Mouse (Mus musculus): ENCODE measurements around the gene Btn1a1. TPM values are rescaled to one million over a fixed set of nuclear protein-coding genes. Genes with fewer than 3 reads are reported as not detected.

The Btn1a1 gene
- total RNA-seq, 2 experiments from 2014 or later, result not detected

GRCm38 (mm10) chr13:23427401-23427910 is 38.2 kb downstream of the Btn1a1 start:
- no peak for DNase-seq
- intact Hi-C loops (cut with DNase I), result loop anchor here (5.0 kb wide), 1 partner anchor 315 kb away; no protein-coding TSS in a partner anchor

- no peak for DNase-seq
- intact Hi-C loops (cut with DNase I), result loop anchor here (5.0 kb wide), 1 partner anchor 315 kb away; no protein-coding TSS in a partner anchor
Observed at GRCm38 (mm10) chr13:23426922-23427321, 38.8 kb downstream of the Btn1a1 start.

GRCm38 (mm10) chr13:23426335-23426734 is 39.4 kb downstream of the Btn1a1 start:
- DNase-seq, result no peak
- intact Hi-C loops (cut with DNase I), result loop anchor here (5.0 kb wide), 1 partner anchor 316 kb away; no protein-coding TSS in a partner anchor

- DNase-seq, result peak; percentile 39 to 58
- intact Hi-C loops (cut with DNase I), result loop anchor here (2.0 to 5.0 kb wide), 2 partner anchors 173 to 317 kb away; no protein-coding TSS in a partner anchor
Observed at GRCm38 (mm10) chr13:23425505-23425904, 40.2 kb downstream of the Btn1a1 start.

GRCm38 (mm10) chr13:23424494-23425325 is 41.0 kb downstream of the Btn1a1 start:
- intact Hi-C loops (cut with DNase I), result loop anchor here (1.0 to 5.0 kb wide), 4 partner anchors 8 to 1377 kb away; no protein-coding TSS in a partner anchor
- peak; percentile 87 to 88 for DNase-seq

GRCm38 (mm10) chr13:23424052-23424380 is 41.7 kb downstream of the Btn1a1 start:
- DNase-seq, result no peak
- intact Hi-C loops (cut with DNase I), result loop anchor here (1.0 to 5.0 kb wide), 3 partner anchors 8 to 1377 kb away; no protein-coding TSS in a partner anchor

GRCm38 (mm10) chr13:23423286-23424051 is 42.2 kb downstream of the Btn1a1 start, which contains the start of gene Abt1:
TSS of gene Abt1 (minus strand) at chr13:23423866.
- intact Hi-C loops (cut with DNase I), result loop anchor here (1.0 to 5.0 kb wide), 3 partner anchors 9 to 1376 kb away; no protein-coding TSS in a partner anchor
- DNase-seq, result peak; percentile 94 to 95

GRCm38 (mm10) chr13:23422351-23422750 is 43.4 kb downstream of the Btn1a1 start:
- DNase-seq, result no peak
- intact Hi-C loops (cut with DNase I), result loop anchor here (5.0 kb wide), 1 partner anchor 1375 kb away; no protein-coding TSS in a partner anchor

- intact Hi-C loops (cut with DNase I), result loop anchor here (1.0 kb wide), 1 partner anchor 12 kb away; no protein-coding TSS in a partner anchor
Observed at GRCm38 (mm10) chr13:23412630-23413521, 52.8 kb downstream of the Btn1a1 start.

GRCm38 (mm10) chr13:23412211-23412629 is 53.5 kb downstream of the Btn1a1 start:
- DNase-seq, result no peak
- intact Hi-C loops (cut with DNase I), result loop anchor here (1.0 kb wide), 1 partner anchor 11 kb away; no protein-coding TSS in a partner anchor

More at GRCm38 (mm10) chr13:23412630-23413521, 52.8 kb downstream of the Btn1a1 start:
- no peak for DNase-seq

GRCm38 (mm10) chr13:23411311-23412210 is 54.1 kb downstream of the Btn1a1 start:
- intact Hi-C loops (cut with DNase I), result loop anchor here (1.0 kb wide), 1 partner anchor 10 kb away; no protein-coding TSS in a partner anchor
- no peak for DNase-seq

- intact Hi-C loops (cut with DNase I), result no loop called here
- DNase-seq, result no peak
Observed at GRCm38 (mm10) chr13:23410632-23411031, 55.1 kb downstream of the Btn1a1 start.

Other genes with a start within 250 kb of the Btn1a1 start
- not detected for gene Vmn1r222, start 230.0 kb downstream of the Btn1a1 start, total RNA-seq (2021)
- not detected for gene Vmn1r223, start 218.8 kb downstream of the Btn1a1 start, total RNA-seq (2021)
- gene Zfp322a, start 96.7 kb downstream of the Btn1a1 start, total RNA-seq (2021), result 10 to 100 TPM; 13.6 to 16.5 TPM
- gene Abt1, start 42.0 kb downstream of the Btn1a1 start, total RNA-seq (2021), result 1 to 10 TPM; 4.3 TPM
- not detected for gene Btn2a2, start 23.0 kb upstream of the Btn1a1 start, total RNA-seq (2021)
- gene Hist1h4h, start 65.1 kb upstream of the Btn1a1 start, total RNA-seq (2021), result 100 to 1,000 TPM; 268 to 283 TPM
- 10 to 100 TPM; 14.1 to 19.0 TPM for gene Hist1h2af, start 68.0 kb upstream of the Btn1a1 start, total RNA-seq (2021)
- gene Hist1h3g, start 69.5 kb upstream of the Btn1a1 start, total RNA-seq (2021), result 1 to 10 TPM; 2.5 to 4.1 TPM
- gene Hist1h2bh, start 77.5 kb upstream of the Btn1a1 start, total RNA-seq (2021), result 1 to 10 TPM in 1 of 2 experiments, under 1 TPM in 1; 0.94 to 1.9 TPM
- gene Hist1h3f, start 78.2 kb upstream of the Btn1a1 start, total RNA-seq (2021), result 10 to 100 TPM in 1 of 2 experiments, 1 to 10 TPM in 1; 7.4 to 10.0 TPM
- 10 to 100 TPM; 37.7 to 40.9 TPM for gene Hist1h4f, start 85.7 kb upstream of the Btn1a1 start, total RNA-seq (2021)
- gene Hist1h1d, start 87.4 kb upstream of the Btn1a1 start, total RNA-seq (2021), result 1 to 10 TPM; 2.2 to 2.3 TPM
- gene Hist1h3e, start 96.5 kb upstream of the Btn1a1 start, total RNA-seq (2021), result 10 to 100 TPM; 21.4 to 23.8 TPM
- 1 to 10 TPM; 2.6 to 3.4 TPM for gene Hist1h2ae, start 105.3 kb upstream of the Btn1a1 start, total RNA-seq (2021)
- 10 to 100 TPM; 38.1 to 41.0 TPM for gene Hist1h2bg, start 105.5 kb upstream of the Btn1a1 start, total RNA-seq (2021)
- 10 to 100 TPM; 13.1 to 14.6 TPM for gene Hist1h2bf, start 108.3 kb upstream of the Btn1a1 start, total RNA-seq (2021)
- gene Hist1h2ad, start 108.5 kb upstream of the Btn1a1 start, total RNA-seq (2021), result 1 to 10 TPM; 2.9 to 4.6 TPM
- 1 to 10 TPM; 3.1 to 4.8 TPM for gene Hist1h3d, start 109.9 kb upstream of the Btn1a1 start, total RNA-seq (2021)
- 10 to 100 TPM; 61.5 to 67.6 TPM for gene Hist1h4d, start 115.7 kb upstream of the Btn1a1 start, total RNA-seq (2021)
- 10 to 100 TPM in 1 of 2 experiments, 1 to 10 TPM in 1; 8.9 to 11.1 TPM for gene Hist1h2be, start 155.2 kb upstream of the Btn1a1 start, total RNA-seq (2021)
- 10 to 100 TPM; 38.1 to 46.3 TPM for gene Hist1h1e, start 156.7 kb upstream of the Btn1a1 start, total RNA-seq (2021)
- 1 to 10 TPM; 1.6 to 1.8 TPM for gene Hist1h2ac, start 218.0 kb upstream of the Btn1a1 start, total RNA-seq (2021)
- 10 to 100 TPM; 64.4 to 75.8 TPM for gene Hist1h2bc, start 218.3 kb upstream of the Btn1a1 start, total RNA-seq (2021)
- gene Hist1h1t, start 229.9 kb upstream of the Btn1a1 start, total RNA-seq (2021), result not detected
- gene Hist1h4c, start 232.6 kb upstream of the Btn1a1 start, total RNA-seq (2021), result 10 to 100 TPM; 51.7 to 59.6 TPM
- 10 to 100 TPM; 48.4 to 66.6 TPM for gene Hfe, start 245.0 kb upstream of the Btn1a1 start, total RNA-seq (2021)